Mouse (Mus musculus) testis, adult 2 months (tissue): ENCODE data around the gene Gm34302. TPM values are rescaled to one million over a fixed set of nuclear protein-coding genes. Genes with fewer than 3 reads are reported as not detected.
"Not testable (repeated sequence)": the region's sequence is repeated elsewhere in the genome, so short reads cannot be mapped to it uniquely, and the experiment has no call there.

Source experiments
- H3K27ac ChIP-seq: fragments of 200-500 bp; 2 replicates; pipeline ENCODE4 v1.5.1; 2012; ENCODE audit warnings: low read depth, low read length; ENCODE audit not compliant: control insufficient read depth, insufficient read depth
- H3K27me3 ChIP-seq: fragments of 200-500 bp; 2 replicates; pipeline ENCODE4 v1.6.1; 2012; ENCODE audit warnings: mild to moderate bottlenecking, low read length, moderate library complexity; ENCODE audit not compliant: control insufficient read depth, insufficient read depth
- H3K36me3 ChIP-seq: fragments of 200-500 bp; 2 replicates; pipeline ENCODE4 v1.6.1; 2012; ENCODE audit warnings: mild to moderate bottlenecking, low read length; ENCODE audit not compliant: control insufficient read depth, insufficient read depth
- H3K4me1 ChIP-seq: fragments of 200-500 bp; 2 replicates; pipeline ENCODE4 v1.6.1; 2012; ENCODE audit warnings: low read length; ENCODE audit not compliant: control insufficient read depth, insufficient read depth
- H3K4me3 ChIP-seq: fragments of 200-500 bp; 2 replicates; pipeline ENCODE4 v1.5.1; 2012; ENCODE audit warnings: low read depth, mild to moderate bottlenecking, low read length, moderate library complexity, mixed read lengths; ENCODE audit not compliant: control insufficient read depth
- CTCF ChIP-seq: fragments of 200-500 bp; IDR thresholded peaks from 2 replicates; pipeline ENCODE4 v1.5.1; 2012; ENCODE audit warnings: low read depth, mild to moderate bottlenecking, inconsistent platforms, low read length, moderate library complexity; ENCODE audit not compliant: control insufficient read depth, insufficient read depth, insufficient replicate concordance
- POLR2A ChIP-seq: fragments of 200-500 bp; IDR thresholded peaks from 2 replicates; pipeline ENCODE4 v1.6.1; 2012; ENCODE audit warnings: low read depth, mild to moderate bottlenecking, inconsistent platforms, low read length, moderate library complexity; ENCODE audit not compliant: control insufficient read depth
- polyA plus RNA-seq: library from polyadenylated mRNA; depleted of rRNA; stranded (reverse); fragments of >200 nt; gene quantifications from 2 replicates; pipeline ENCODE4 v1.2.3, GENCODE M21; 2012; rRNA removed

Gene Gm34302
- polyA plus RNA-seq, result not detected in 2 replicates

GRCm38 (mm10) chr3:63483726-63484125, at the start of gene Gm34302:
Gene Gm34302 (minus strand): TSS chr3:63483879.
- Histone ChIP-seq H3K4me1 (no peaks in the 10 kb centered on the region), H3K27me3 (no peaks in the 10 kb centered on the region), H3K36me3 (no peaks in the 10 kb centered on the region), H3K27ac (no peak within 1 kb of the TSS), H3K4me3 (no peak within 1 kb of the TSS)
- TF ChIP-seq POLR2A (no peak), CTCF (no peak)

GRCm38 (mm10) chr3:63531847-63532246, 48.2 kb upstream of the Gm34302 start:
- Histone ChIP-seq H3K27ac (no peak overlapping the region), H3K4me1 (no peaks in the 10 kb centered on the region), H3K36me3 (no peaks in the 10 kb centered on the region), H3K4me3 (no peak overlapping the region), H3K27me3 (no peaks in the 10 kb centered on the region)
- TF ChIP-seq POLR2A (no peak), CTCF (no peak)

GRCm38 (mm10) chr3:63517681-63518080, 34.0 kb upstream of the Gm34302 start:
- no peaks in the 10 kb centered on the region for H3K27me3 ChIP-seq
- H3K4me3 ChIP-seq, result no peak overlapping the region
- no peak for TF ChIP-seq CTCF
- TF ChIP-seq POLR2A, result no peak
- H3K27ac ChIP-seq, result no peak overlapping the region
- H3K36me3 ChIP-seq, result no peaks in the 10 kb centered on the region
- no peaks in the 10 kb centered on the region for H3K4me1 ChIP-seq

- H3K4me1 ChIP-seq, H3K36me3 ChIP-seq, H3K27me3 ChIP-seq, H3K27ac ChIP-seq, H3K4me3 ChIP-seq: not testable (repeated sequence)
These were observed 32.6 kb upstream of the Gm34302 start for GRCm38 (mm10) chr3:63516279-63516678.

GRCm38 (mm10) chr3:63511316-63511715, 27.6 kb upstream of the Gm34302 start:
- TF ChIP-seq POLR2A (no peak), CTCF (no peak)
- no peaks in the 10 kb centered on the region for H3K36me3 ChIP-seq
- H3K27me3 ChIP-seq, result no peaks in the 10 kb centered on the region
- no peak overlapping the region for H3K27ac ChIP-seq
- no peaks in the 10 kb centered on the region for H3K4me1 ChIP-seq
- no peak overlapping the region for H3K4me3 ChIP-seq

- Histone ChIP-seq H3K4me1 (no peaks in the 10 kb centered on the region), H3K27me3 (no peaks in the 10 kb centered on the region), H3K27ac (no peak overlapping the region), H3K4me3 (no peak overlapping the region), H3K36me3 (no peaks in the 10 kb centered on the region)
- TF ChIP-seq CTCF, result no peak
- TF ChIP-seq POLR2A, result no peak
These were observed 25.8 kb upstream of the Gm34302 start for GRCm38 (mm10) chr3:63509484-63509883.

- Histone ChIP-seq H3K36me3 (no peaks in the 10 kb centered on the region), H3K27me3 (no peaks in the 10 kb centered on the region), H3K4me1 (no peaks in the 10 kb centered on the region), H3K4me3 (no peak overlapping the region), H3K27ac (no peak overlapping the region)
- no peak for TF ChIP-seq CTCF
- TF ChIP-seq POLR2A, result no peak
These were observed 25.2 kb upstream of the Gm34302 start for GRCm38 (mm10) chr3:63508924-63509323.

- no peaks in the 10 kb centered on the region for H3K27me3 ChIP-seq
- TF ChIP-seq CTCF (no peak), POLR2A (no peak)
- no peaks in the 10 kb centered on the region for H3K4me1 ChIP-seq
These were observed 20.8 kb upstream of the Gm34302 start for GRCm38 (mm10) chr3:63504433-63504832.

More at GRCm38 (mm10) chr3:63504433-63504832, 20.8 kb upstream of the Gm34302 start:
- Histone ChIP-seq H3K36me3 (no peaks in the 10 kb centered on the region), H3K27ac (no peak overlapping the region), H3K4me3 (no peak overlapping the region)
